Mouse (Mus musculus) embryonic facial prominence, embryonic 10.5 days (tissue): Measurements from ENCODE around the gene Lrmda. TPM values are rescaled to one million over a fixed set of nuclear protein-coding genes. Genes with fewer than 3 reads are reported as not detected.

ENCODE experiments used
- DNase-seq: peaks from one replicate; pipeline ENCODE4 v3.0.0-alpha.2; 2017; ENCODE audit warnings: low spot score
- H3K27ac ChIP-seq: fragments of 300-500 bp; sonication (generic); replicated peaks from 2 replicates; pipeline ENCODE4 v1.5.1; 2016; ENCODE audit warnings: mild to moderate bottlenecking
- H3K27me3 ChIP-seq: fragments of 300-500 bp; sonication (generic); replicated peaks from 2 replicates; pipeline ENCODE4 v1.6.1; 2016; ENCODE audit warnings: low read depth, mild to moderate bottlenecking; ENCODE audit not compliant: poor library complexity, severe bottlenecking
- H3K36me3 ChIP-seq: fragments of 300-500 bp; sonication (generic); replicated peaks from 2 replicates; pipeline ENCODE4 v1.6.1; 2016; ENCODE audit warnings: mild to moderate bottlenecking, moderate library complexity
- H3K4me1 ChIP-seq: fragments of 300-500 bp; sonication (generic); 2 replicates; pipeline ENCODE4 v1.6.1; 2016
- H3K4me3 ChIP-seq: fragments of 300-500 bp; sonication (generic); 2 replicates; pipeline ENCODE4 v1.5.1; 2016; ENCODE audit warnings: mild to moderate bottlenecking, moderate library complexity
- H3K9me3 ChIP-seq: fragments of 300-500 bp; sonication (generic); 2 replicates; pipeline ENCODE4 v1.6.1; 2016; ENCODE audit warnings: mild to moderate bottlenecking
- whole genome bisulfite sequencing: fragments of 180-500 bp; shearing (Covaris S2); methylation state at CpG from one replicate; pipeline ENCODE4 v1.1.7; 2016; 5-methylcytosine and 5-hydroxymethylcytosine counted together
- polyA plus RNA-seq: library from polyadenylated mRNA; unstranded; fragments of >200 nt; fragmentation: Nextera tagmentation; extraction: Ambion mirVana; gene quantifications from 2 replicates; pipeline ENCODE4 v1.2.1, GENCODE M21; 2016

Lrmda gene
- polyA plus RNA-seq, 1 experiment from 2014 or later, result 0.88 TPM

- no peak for DNase-seq
- no peaks in the 10 kb centered on the region for H3K9me3 ChIP-seq
- H3K27me3 ChIP-seq, result 0 out of 2 replicates have a peak, but pooled peaks cover 4% of the 10 kb centered on the region
- 84% methylated on average over 2 of the region's 2 CpGs for WGBS
- no peak overlapping the region for H3K27ac ChIP-seq
- H3K4me1 ChIP-seq, result no peaks in the 10 kb centered on the region
- no peaks in the 10 kb centered on the region for H3K36me3 ChIP-seq
- no peak overlapping the region for H3K4me3 ChIP-seq
Measured at GRCm38 (mm10) chr14:22201667-22202066, 182.2 kb downstream of the Lrmda start.

GRCm38 (mm10) chr14:22210601-22211000, 191.1 kb downstream of the Lrmda start:
- no peak for DNase-seq
- no peak overlapping the region for H3K27ac ChIP-seq
- 87% methylated on average over 1 of the region's 1 CpGs for WGBS
- H3K4me3 ChIP-seq, result no peak overlapping the region
- peaks cover 11% of the 10 kb centered on the region for H3K4me1 ChIP-seq
- no peaks in the 10 kb centered on the region for H3K9me3 ChIP-seq
- no peaks in the 10 kb centered on the region for H3K36me3 ChIP-seq
- peaks cover 30% of the 10 kb centered on the region for H3K27me3 ChIP-seq

DNA sequence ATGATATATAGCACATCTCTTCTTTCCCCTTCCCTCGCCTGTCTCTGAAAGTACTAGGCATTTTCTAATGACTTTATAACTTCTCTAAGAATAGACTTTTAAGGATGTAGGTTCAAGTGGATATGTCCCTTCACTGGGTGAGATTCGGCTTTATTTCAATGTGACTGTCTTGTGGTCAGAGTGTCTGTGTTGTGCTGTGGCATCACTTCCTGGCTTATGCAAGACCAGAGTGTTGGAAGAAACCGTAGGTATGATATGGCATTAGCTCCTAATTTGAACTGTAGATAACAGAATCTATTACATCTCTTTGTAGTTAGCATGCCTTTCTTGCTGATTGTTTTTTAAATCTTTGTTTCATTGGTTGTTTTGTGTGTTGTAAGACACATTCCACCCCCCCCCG, 198.7 kb downstream of the Lrmda start:
- peaks cover 8% of the 10 kb centered on the region for H3K4me1 ChIP-seq
- 87% methylated on average over 4 of the region's 4 CpGs for WGBS
- no peak overlapping the region for H3K4me3 ChIP-seq
- no peaks in the 10 kb centered on the region for H3K36me3 ChIP-seq
- DNase-seq, result no peak
- H3K9me3 ChIP-seq, result 0 out of 2 replicates have a peak, but pooled peaks cover 5% of the 10 kb centered on the region
- no peak overlapping the region for H3K27ac ChIP-seq
- peaks cover 7% of the 10 kb centered on the region for H3K27me3 ChIP-seq

- DNase-seq, result no peak
- no peak overlapping the region for H3K27ac ChIP-seq
- no peaks in the 10 kb centered on the region for H3K4me1 ChIP-seq
- H3K27me3 ChIP-seq, result no peaks in the 10 kb centered on the region
- H3K9me3 ChIP-seq, result 0 out of 2 replicates have a peak, but pooled peaks cover 5% of the 10 kb centered on the region
- H3K36me3 ChIP-seq, result no peaks in the 10 kb centered on the region
- H3K4me3 ChIP-seq, result no peak overlapping the region
- WGBS, result 73% methylated on average over 1 of the region's 1 CpGs
Measured at GRCm38 (mm10) chr14:22222038-22222437, 202.5 kb downstream of the Lrmda start.

DNA sequence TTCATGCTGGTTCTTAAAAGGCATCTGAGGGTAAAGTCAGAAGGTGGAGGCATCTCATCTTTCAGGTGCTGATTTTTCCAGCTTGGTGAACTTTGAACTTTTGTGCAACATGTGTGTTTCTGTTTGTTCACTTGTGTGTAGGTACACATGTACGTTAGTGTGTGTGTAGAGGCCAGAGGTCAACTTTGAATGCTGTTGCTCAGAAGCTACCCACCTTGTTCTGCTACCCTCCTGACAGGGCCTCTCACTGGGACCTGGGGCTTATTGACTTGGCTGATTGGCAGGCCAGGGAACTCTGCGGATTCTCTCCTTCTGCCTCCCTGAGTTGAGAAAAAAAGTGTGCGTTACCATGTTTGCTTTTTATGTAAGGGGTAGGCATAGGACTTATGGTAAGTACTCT, 203.1 kb downstream of the Lrmda start:
- no peaks in the 10 kb centered on the region for H3K4me1 ChIP-seq

GRCm38 (mm10) chr14:22226205-22226604, 206.7 kb downstream of the Lrmda start:
- 87% methylated on average over 2 of the region's 2 CpGs for WGBS
- Histone ChIP-seq H3K36me3 (no peaks in the 10 kb centered on the region), H3K4me3 (no peak overlapping the region), H3K9me3 (no peaks in the 10 kb centered on the region), H3K27me3 (no peaks in the 10 kb centered on the region), H3K4me1 (no peaks in the 10 kb centered on the region), H3K27ac (no peak overlapping the region)
- DNase-seq, result no peak

More for the DNA sequence above, 203.1 kb downstream of the Lrmda start:
- Histone ChIP-seq H3K27me3 (no peaks in the 10 kb centered on the region), H3K4me3 (no peak overlapping the region), H3K27ac (no peak overlapping the region), H3K36me3 (no peaks in the 10 kb centered on the region), H3K9me3 (0 out of 2 replicates have a peak, but pooled peaks cover 5% of the 10 kb centered on the region)
- 79% methylated on average over 3 of the region's 3 CpGs for WGBS
- no peak for DNase-seq

GRCm38 (mm10) chr14:22228253-22228968, 208.9 kb downstream of the Lrmda start:
- Histone ChIP-seq H3K27ac (no peak overlapping the region), H3K4me3 (no peak overlapping the region), H3K36me3 (no peaks in the 10 kb centered on the region), H3K27me3 (no peaks in the 10 kb centered on the region), H3K4me1 (no peaks in the 10 kb centered on the region), H3K9me3 (no peaks in the 10 kb centered on the region)
- no peak for DNase-seq
- WGBS, result 86% methylated on average over 7 of the region's 7 CpGs

GRCm38 (mm10) chr14:22240315-22240714, 220.8 kb downstream of the Lrmda start:
- Histone ChIP-seq H3K4me3 (no peak overlapping the region), H3K9me3 (no peaks in the 10 kb centered on the region), H3K27ac (no peak overlapping the region), H3K4me1 (peaks cover 7% of the 10 kb centered on the region), H3K36me3 (no peaks in the 10 kb centered on the region), H3K27me3 (no peaks in the 10 kb centered on the region; the same call in 1 of the 2 replicates)
- 59% methylated on average over 3 of the region's 3 CpGs for WGBS
- no peak for DNase-seq

DNA sequence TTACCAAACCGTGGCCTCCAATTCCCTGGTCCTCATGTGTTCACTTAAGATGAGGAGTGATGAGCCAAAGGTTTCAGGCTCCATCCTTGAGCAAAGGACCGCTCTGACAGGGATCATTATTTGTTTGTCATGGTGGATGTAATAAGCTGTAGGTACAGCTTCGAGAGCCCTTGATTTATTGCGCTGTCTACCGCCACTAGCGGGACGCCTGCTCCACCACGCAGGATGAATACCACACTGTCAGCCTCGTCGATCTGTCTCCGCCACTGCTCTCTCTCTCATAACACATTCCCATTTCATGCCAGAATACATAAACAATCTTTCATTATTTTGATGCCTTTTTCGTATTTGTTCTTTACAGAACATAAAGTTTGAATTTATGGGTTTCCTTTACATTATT, 235.9 kb downstream of the Lrmda start:
- 91% methylated on average over 12 of the region's 12 CpGs for WGBS

GRCm38 (mm10) chr14:22256274-22256673, 236.8 kb downstream of the Lrmda start:
- Histone ChIP-seq H3K27ac (no peak overlapping the region), H3K27me3 (peaks cover 3% of the 10 kb centered on the region; the same call in 1 of the 2 replicates), H3K4me3 (no peak overlapping the region), H3K36me3 (no peaks in the 10 kb centered on the region), H3K9me3 (no peaks in the 10 kb centered on the region), H3K4me1 (peaks cover 7% of the 10 kb centered on the region)
- DNase-seq, result no peak
- 88% methylated on average over 12 of the region's 12 CpGs for WGBS

More for the DNA sequence above, 235.9 kb downstream of the Lrmda start:
- DNase-seq, result no peak
- Histone ChIP-seq H3K4me1 (peaks cover 7% of the 10 kb centered on the region), H3K36me3 (no peaks in the 10 kb centered on the region), H3K4me3 (no peak overlapping the region), H3K27me3 (peaks cover 3% of the 10 kb centered on the region; the same call in 1 of the 2 replicates), H3K27ac (no peak overlapping the region), H3K9me3 (no peaks in the 10 kb centered on the region)

DNA sequence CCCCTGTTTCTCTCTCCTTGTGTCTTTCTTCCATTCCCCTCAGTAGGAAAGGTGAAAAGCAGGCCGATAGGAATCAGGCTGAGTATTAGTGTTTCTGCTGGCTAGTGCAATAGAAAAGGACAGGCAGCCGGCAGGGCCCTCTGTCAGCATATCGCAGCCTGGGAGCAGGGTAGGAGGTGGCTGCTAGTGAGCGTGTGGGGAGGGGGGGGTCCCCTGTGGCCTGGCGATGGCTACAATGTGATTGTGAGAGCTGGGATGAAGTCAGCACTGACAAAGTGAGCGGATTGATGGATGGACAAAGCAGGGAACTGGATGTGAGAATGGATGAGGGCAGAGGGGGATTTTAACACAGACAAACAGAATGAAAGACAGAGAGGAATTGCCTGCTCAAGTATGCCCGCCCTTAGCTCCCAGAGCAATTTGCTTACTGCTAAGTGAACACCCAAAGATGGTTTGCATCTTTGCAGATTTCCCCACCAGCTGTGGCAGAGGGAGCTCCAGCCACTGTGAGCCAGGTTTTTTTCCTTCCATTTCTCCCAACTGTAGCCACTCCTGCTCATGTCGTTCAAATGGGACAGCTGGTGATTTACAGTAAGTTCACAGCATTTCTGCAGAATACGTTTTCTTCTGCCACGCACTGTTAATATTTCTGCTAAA, 240.0 kb downstream of the Lrmda start:
- Histone ChIP-seq H3K27ac (peak overlapping the region; percentile 12; the same call in 1 of the 2 replicates), H3K4me1 (peaks cover 7% of the 10 kb centered on the region), H3K4me3 (no peak overlapping the region), H3K36me3 (no peaks in the 10 kb centered on the region), H3K9me3 (no peaks in the 10 kb centered on the region), H3K27me3 (peaks cover 10% of the 10 kb centered on the region; the same call in 1 of the 2 replicates)
- 39% methylated on average over 10 of the region's 10 CpGs for WGBS
- peak; percentile 24 for DNase-seq

- no peak for DNase-seq
- Histone ChIP-seq H3K9me3 (no peaks in the 10 kb centered on the region), H3K27me3 (peaks cover 10% of the 10 kb centered on the region; the same call in 1 of the 2 replicates), H3K27ac (no peak overlapping the region), H3K36me3 (no peaks in the 10 kb centered on the region), H3K4me1 (peaks cover 7% of the 10 kb centered on the region), H3K4me3 (no peak overlapping the region)
- 73% methylated on average over 5 of the region's 5 CpGs for WGBS
Measured at GRCm38 (mm10) chr14:22260033-22260419, 240.5 kb downstream of the Lrmda start.
